Mouse (Mus musculus) common myeloid progenitor, adult 5-6 weeks (primary cell): ENCODE results near the gene Trp53bp2. TPM values are rescaled to one million over a fixed set of nuclear protein-coding genes. Genes with fewer than 3 reads are reported as not detected.

Experiments
- ATAC-seq: replicated peaks from 2 replicates; pipeline ENCODE4 v1.8.0; 2016; ENCODE audit warnings: low read depth, mild to moderate bottlenecking, moderate TSS enrichment, inconsistent platforms; ENCODE audit not compliant: poor library complexity, severe bottlenecking
- total RNA-seq: library from RNA; stranded (forward); fragments of 200-1000, 187-1606 nt; gene quantifications from 2 replicates; pipeline ENCODE4 v1.2.3, GENCODE M21; 2017

Gene Trp53bp2
- total RNA-seq, 1 experiment from 2014 or later = 9.6 TPM

- no peak for ATAC-seq
Measured at GRCm38 (mm10) chr1:182406621-182407020, 2.4 kb upstream of the Trp53bp2 start.

GRCm38 (mm10) chr1:182408243-182408642 is 729 bp upstream of the Trp53bp2 start:
- no peak for ATAC-seq

GRCm38 (mm10) chr1:182409401-182410173 is 615 bp downstream of the Trp53bp2 start:
- peak; percentile 4; the same call in 1 of the 2 replicates for ATAC-seq

GRCm38 (mm10) chr1:182412586-182413270 is 3.8 kb downstream of the Trp53bp2 start:
- no peak for ATAC-seq

- ATAC-seq = no peak
Measured at GRCm38 (mm10) chr1:182419481-182419880, 10.5 kb downstream of the Trp53bp2 start.

DNA sequence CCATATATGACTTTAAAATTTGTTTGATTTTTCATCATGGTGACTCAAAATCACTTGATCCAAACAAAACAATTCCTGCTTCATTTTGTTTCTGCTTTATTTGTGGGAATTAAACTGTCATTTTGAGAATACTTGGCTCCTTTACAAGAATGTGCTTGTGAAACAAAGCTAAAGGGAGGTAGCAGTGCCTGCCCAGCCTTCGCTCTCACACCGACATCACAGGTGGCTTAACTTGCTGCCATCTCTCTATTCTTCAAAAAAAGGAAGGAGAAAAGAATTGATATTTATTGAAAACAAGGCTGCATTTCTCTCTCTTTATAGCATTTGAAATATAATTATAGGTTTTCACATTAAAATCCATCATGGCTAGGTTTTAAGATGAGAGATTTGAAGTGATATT is 15.3 kb downstream of the Trp53bp2 start:
- no peak for ATAC-seq

DNA sequence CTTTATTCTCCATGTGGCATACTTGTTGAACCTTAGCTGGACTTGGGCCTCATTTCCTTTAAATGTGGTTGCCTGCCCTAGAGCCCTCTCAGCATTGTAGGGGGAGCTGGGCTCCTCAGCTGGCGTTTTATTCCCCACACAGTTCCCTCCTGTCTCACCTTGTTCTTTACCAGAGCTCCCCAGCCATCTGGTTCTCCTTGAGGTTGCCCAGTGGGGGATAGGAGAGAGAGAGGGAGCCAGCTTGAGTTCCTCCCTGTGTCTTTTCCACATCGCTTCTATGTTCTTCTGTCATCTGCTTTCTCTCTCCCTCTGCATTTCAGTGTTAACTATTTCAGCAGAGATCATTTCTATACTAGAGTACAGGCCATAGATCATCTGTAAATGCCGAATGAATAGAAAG is 16.2 kb downstream of the Trp53bp2 start:
- ATAC-seq = no peak

DNA sequence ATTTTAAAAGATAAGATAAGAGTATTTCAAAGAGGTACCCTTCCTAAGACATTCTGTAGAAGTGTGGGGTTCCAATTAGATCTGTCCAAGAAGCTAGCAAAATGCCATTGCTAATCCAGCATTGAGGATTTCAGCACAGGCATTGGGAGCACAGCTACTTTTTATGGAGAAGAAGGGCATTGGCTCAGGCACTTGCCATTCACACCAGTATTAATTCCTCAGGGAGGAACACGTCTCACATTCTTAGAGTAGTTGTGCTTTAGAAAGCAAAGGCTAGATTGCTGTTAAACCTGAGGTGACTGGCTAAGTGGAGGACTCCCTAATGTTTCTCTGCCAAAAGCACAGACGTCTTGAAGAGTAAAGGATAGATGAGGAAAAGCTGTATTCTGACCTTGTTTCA is 17.5 kb downstream of the Trp53bp2 start:
- ATAC-seq = no peak

GRCm38 (mm10) chr1:182427426-182427825 is 18.5 kb downstream of the Trp53bp2 start:
- ATAC-seq = no peak

DNA sequence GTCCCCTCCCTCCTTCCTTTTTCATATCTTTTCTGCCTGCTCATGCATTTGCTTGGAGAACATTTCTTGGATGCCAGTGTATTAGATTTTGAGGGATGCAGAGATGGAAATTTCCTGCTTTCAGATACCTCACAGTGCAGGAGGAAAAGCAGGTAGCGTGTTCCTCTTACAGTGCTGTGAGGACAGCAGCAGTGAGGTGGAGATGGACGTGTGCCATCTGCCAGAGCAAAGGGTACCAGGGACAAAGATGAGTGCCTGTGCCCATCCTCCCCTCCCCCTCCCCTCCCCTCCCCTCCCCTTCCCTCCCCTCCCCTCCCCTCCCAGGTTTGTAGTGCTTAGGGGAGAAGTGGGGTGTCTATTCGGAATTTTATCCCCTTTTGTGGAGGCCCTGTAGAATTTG is 20.9 kb downstream of the Trp53bp2 start:
- ATAC-seq = no peak

DNA sequence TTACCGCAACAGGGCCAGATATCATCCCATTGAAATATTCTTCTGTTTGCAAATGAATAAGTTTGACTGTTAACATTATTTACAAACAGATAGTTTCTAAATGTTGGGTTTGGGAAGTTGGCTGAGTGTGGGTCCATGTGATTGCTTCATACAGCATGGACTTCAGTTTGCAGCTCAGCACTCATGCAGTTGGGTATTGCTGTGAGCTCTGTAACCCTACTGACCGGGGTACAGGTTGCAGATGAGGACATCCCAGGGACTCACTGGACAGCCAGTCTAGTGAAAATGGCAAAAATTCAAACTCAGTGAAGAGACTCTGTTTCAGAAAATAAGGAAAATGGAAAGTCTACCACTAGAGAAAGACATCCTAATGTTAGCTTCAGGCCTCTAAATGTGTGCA is 21.7 kb downstream of the Trp53bp2 start:
- ATAC-seq = no peak

DNA sequence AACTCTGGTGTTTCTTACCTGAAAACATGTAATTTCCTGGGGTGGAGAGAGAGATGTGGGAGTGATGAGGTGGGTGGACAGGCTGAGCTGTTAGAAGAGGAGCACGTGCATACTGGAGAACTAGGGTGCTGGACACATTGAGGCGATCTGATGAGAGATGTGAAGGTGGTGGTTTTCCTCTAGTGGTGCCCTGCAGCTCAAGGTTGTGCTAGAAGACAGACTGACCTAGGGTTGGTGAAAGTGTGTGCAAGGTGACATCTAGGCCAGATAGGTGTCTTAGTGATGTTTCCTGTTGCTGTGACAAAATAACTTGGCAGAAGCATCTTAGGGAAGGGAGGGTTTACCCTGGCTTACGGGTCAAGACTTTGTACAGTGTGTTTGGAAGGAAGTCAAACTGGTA is 23.1 kb downstream of the Trp53bp2 start:
- ATAC-seq = no peak

DNA sequence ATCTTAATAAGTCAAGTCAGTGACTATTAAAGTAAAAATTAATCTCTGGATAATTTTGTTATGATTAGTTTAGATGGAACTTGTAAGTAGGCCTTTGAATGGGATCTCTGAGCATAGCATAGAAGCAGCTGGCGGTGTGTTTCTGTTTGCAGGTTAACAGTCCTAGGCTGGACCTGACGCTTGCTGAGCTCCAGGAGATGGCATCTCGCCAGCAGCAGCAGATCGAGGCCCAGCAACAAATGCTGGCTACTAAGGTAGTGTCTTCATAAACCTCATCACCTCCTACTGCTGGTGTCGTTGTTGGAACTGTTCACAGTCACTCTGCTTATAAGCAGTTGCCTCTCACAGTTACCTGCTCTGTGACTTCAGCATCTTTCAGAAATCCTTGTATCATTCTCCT is 27.8 kb downstream of the Trp53bp2 start:
- ATAC-seq = no peak

GRCm38 (mm10) chr1:182439546-182440222 is 30.7 kb downstream of the Trp53bp2 start:
- no peak for ATAC-seq

DNA sequence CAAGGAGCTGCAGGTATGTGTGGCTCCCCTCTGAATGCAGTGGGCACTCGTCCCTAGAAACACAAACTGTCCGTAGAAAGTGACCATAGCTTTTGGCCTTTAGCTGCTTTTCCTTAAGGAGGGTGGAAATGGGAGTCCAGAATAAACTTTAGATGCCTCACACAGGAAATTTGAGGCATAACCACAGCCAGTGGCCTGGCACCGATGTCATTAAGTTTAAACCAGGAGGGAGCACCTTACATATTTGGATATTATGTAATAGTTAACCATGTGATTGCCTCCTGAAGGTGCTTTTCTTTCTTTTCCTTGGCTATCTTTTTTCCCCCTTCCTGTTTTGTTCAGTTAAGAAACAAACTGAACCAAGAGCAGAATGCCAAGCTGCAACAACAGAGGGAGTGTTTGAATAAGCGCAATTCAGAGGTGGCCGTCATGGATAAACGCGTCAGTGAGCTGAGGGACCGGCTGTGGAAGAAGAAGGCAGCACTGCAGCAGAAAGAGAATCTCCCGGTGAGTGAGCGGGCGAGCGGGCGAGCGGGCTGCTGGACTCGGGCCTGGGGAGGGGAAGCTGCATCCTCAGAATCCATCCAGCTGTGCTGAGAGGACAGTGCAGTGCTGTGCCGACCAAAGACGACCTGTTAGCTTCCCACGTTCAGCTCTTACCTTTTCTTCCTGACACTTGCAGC is 33.0 kb downstream of the Trp53bp2 start:
- no peak for ATAC-seq

GRCm38 (mm10) chr1:182444116-182444515 is 35.1 kb downstream of the Trp53bp2 start:
- ATAC-seq = no peak

- ATAC-seq = no peak
Measured at GRCm38 (mm10) chr1:182448276-182449035, 39.5 kb downstream of the Trp53bp2 start.

DNA sequence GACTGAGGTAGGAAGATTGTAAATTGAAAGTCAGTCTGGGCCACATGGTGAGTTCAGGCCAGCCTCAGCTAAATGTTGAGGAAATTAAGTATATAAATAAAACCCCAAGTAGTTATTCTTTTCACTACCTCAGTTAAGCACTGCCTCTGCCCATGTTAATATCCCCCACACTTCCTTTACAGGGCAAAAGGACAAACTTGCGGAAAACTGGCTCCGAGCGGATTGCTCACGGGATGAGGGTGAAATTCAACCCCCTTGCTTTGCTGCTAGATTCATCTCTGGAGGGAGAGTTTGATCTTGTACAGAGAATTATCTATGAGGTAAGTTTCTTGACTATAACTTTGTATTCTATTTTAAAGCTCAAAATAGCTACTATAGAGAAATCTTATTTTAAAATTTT is 43.5 kb downstream of the Trp53bp2 start:
- ATAC-seq = no peak

DNA sequence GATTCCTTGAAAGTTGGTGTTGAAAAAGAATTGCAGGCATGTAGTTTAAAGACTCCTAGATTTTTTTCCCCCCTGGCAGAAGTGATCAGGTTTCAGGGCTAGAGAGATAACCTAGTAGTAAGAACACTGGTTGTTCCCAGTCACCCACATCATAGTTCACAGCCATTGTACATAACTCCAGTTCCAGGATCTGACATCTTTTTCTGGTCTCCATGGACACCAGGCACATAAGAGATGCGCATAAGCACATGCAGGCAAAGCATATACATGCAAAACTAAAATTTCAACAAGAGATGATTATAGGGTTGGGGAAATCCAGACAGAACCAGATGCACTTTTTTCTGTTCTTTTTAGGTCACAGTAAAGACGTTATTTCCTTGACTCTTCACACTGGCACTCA is 46.1 kb downstream of the Trp53bp2 start:
- no peak for ATAC-seq

- ATAC-seq = no peak
Measured at GRCm38 (mm10) chr1:182458556-182458955, 49.6 kb downstream of the Trp53bp2 start.
